Mouse (Mus musculus) bone marrow macrophage, adult 2 months (primary cell): ENCODE results near the gene Prr14.

Experiments used
- CTCF ChIP-seq: IDR thresholded peaks from 2 replicates; pipeline ENCODE4 v1.5.1; 2012; ENCODE audit warnings: low read depth, mild to moderate bottlenecking, low read length, moderate library complexity
- POLR2A ChIP-seq: IDR thresholded peaks from 2 replicates; pipeline ENCODE4 v1.6.1; 2012; ENCODE audit warnings: mild to moderate bottlenecking, low read depth, low read length, borderline replicate concordance

- TF ChIP-seq CTCF (no peak), POLR2A (no peak)
Observed at GRCm38 (mm10) chr7:127465191-127465590, 5.8 kb downstream of the Prr14 start.
